Mouse (Mus musculus) megakaryocyte, embryonic 14.5 days (primary cell): ENCODE data around the gene Traf4. TPM values are rescaled to one million over a fixed set of nuclear protein-coding genes. Genes with fewer than 3 reads are reported as not detected.
A peak's percentile ranks its signal among the peaks of the same experiment; 100 is the strongest.
"Not testable (repeated sequence)": the region's sequence is repeated elsewhere in the genome, so short reads cannot be mapped to it uniquely, and the experiment has no call there.

Source experiments
- H3K27me3 ChIP-seq: replicated peaks from 2 replicates; pipeline ENCODE3; 2012; ENCODE audit warnings: inconsistent platforms
- H3K36me3 ChIP-seq: replicated peaks from 2 replicates; pipeline ENCODE3; 2012; ENCODE audit warnings: low read length, inconsistent platforms, mixed read lengths
- H3K4me1 ChIP-seq: 2 replicates; pipeline ENCODE4 v1.6.1; 2012; ENCODE audit warnings: inconsistent platforms
- H3K4me3 ChIP-seq: replicated peaks from 2 replicates; pipeline ENCODE3; 2012; ENCODE audit warnings: moderate library complexity, mild to moderate bottlenecking, inconsistent platforms
- H3K9me3 ChIP-seq: 2 replicates; pipeline ENCODE4 v1.6.1; 2012; ENCODE audit warnings: inconsistent platforms
- FLI1 ChIP-seq: IDR thresholded peaks from 2 replicates; pipeline ENCODE4 v1.6.1; 2012; ENCODE audit warnings: low read length, inconsistent platforms, mixed read lengths
- GATA1 ChIP-seq: IDR thresholded peaks from 3 replicates; pipeline ENCODE4 v1.6.1; 2012; ENCODE audit warnings: mixed read lengths, low read length, inconsistent platforms, borderline replicate concordance
- polyA plus RNA-seq: library from polyadenylated mRNA; stranded (reverse); fragments of >175 nt; gene quantifications from 2 replicates; pipeline ENCODE4 v1.2.3, GENCODE M21; 2012; ENCODE audit warnings: low replicate concordance; ENCODE audit not compliant: insufficient read depth

Gene Traf4
- polyA plus RNA-seq, 1 experiment: 6.3 TPM

DNA sequence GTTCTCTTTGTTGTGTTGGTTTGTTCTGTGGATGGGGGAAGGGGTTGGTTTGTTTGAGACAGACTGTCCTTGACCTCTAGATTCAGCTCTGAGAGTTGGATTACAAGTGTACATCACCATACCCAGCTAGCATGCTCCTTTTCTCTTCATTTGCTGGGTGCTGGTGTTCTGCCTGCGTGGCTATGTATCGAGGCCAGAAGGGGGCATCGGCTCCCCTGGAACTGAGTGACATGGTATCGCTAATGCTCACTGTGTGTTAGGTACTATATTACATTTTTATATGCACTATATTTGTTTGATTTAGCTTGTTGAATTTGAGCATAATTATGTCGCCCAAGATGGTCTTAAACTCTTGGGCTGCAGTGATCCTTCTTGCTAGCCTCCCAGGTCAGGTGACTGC lies 19.2 kb downstream of the Traf4 start:
- no peak for TF ChIP-seq FLI1
- no peak for TF ChIP-seq GATA1
- H3K36me3 ChIP-seq: peaks cover 94% of the 10 kb centered on the region
- H3K9me3 ChIP-seq: no peaks in the 10 kb centered on the region
- H3K27me3 ChIP-seq: no peaks in the 10 kb centered on the region
- peaks cover 36% of the 10 kb centered on the region for H3K4me1 ChIP-seq
- no peak overlapping the region for H3K4me3 ChIP-seq

DNA sequence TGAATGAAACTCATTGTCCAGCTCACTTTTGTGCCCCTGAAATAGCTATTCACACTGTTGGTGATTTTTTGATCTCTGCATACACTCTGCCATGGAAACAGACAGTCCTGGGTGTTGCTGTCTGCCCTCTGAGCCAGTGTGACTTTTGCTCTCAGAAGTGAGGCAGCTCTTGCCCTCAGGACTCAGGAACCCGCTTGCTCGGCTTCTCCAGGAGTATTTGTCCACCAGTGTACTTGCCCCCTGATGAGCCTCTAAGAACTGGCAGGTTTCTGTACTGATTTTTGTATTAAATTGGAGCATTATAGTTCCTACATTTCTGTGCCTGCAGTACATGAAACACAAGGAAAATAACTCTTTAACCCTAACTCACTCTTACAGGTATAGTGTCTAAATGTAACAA lies 21.9 kb downstream of the Traf4 start:
- Histone ChIP-seq H3K27me3 (no peaks in the 10 kb centered on the region), H3K36me3 (peaks cover 78% of the 10 kb centered on the region), H3K4me1 (peaks cover 54% of the 10 kb centered on the region), H3K4me3 (no peak overlapping the region), H3K9me3 (no peaks in the 10 kb centered on the region)
- no peak for TF ChIP-seq GATA1
- TF ChIP-seq FLI1: no peak

- no peak for TF ChIP-seq FLI1
- TF ChIP-seq GATA1: no peak
- peaks cover 63% of the 10 kb centered on the region for H3K36me3 ChIP-seq
- peaks cover 59% of the 10 kb centered on the region for H3K4me1 ChIP-seq
- no peaks in the 10 kb centered on the region for H3K27me3 ChIP-seq
- H3K9me3 ChIP-seq: no peaks in the 10 kb centered on the region
- no peak overlapping the region for H3K4me3 ChIP-seq
These were observed 24.7 kb downstream of the Traf4 start for GRCm38 (mm10) chr11:78140665-78141064.

DNA sequence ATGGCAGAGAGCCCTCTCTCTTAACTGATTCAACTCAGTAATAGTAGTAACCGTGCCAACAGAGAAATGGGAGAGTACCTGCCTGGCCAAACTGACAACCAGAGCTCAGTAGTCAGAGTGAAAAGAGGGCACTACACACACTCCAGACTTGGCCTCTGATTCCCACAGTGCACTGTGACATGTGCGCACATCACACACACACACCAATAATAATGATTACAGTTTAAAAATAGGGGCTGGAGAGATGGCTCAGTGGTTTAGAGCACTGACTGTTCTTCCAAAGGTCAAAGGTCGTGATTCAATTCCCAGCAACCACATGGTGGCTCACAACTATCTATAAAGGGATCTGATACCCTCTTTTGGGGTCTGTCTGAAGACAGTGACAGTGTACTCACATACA lies 27.4 kb downstream of the Traf4 start:
- Histone ChIP-seq H3K9me3 (no peaks in the 10 kb centered on the region), H3K4me3 (no peak overlapping the region), H3K4me1 (peaks cover 84% of the 10 kb centered on the region), H3K36me3 (peaks cover 41% of the 10 kb centered on the region), H3K27me3 (no peaks in the 10 kb centered on the region)
- TF ChIP-seq FLI1 (no peak), GATA1 (no peak)

- Histone ChIP-seq H3K27me3 (no peaks in the 10 kb centered on the region), H3K4me1 (peaks cover 86% of the 10 kb centered on the region)
- TF ChIP-seq FLI1: no peak
- TF ChIP-seq GATA1: no peak
These were observed 27.8 kb downstream of the Traf4 start for GRCm38 (mm10) chr11:78137584-78137983.

GRCm38 (mm10) chr11:78136132-78136531 lies 29.3 kb downstream of the Traf4 start:
- Histone ChIP-seq H3K4me1 (peaks cover 86% of the 10 kb centered on the region), H3K27me3 (no peaks in the 10 kb centered on the region), H3K36me3 (peaks cover 35% of the 10 kb centered on the region), H3K4me3 (peak overlapping the region; percentile 50), H3K9me3 (no peaks in the 10 kb centered on the region)
- no peak for TF ChIP-seq GATA1
- TF ChIP-seq FLI1: no peak

More at GRCm38 (mm10) chr11:78137584-78137983, 27.8 kb downstream of the Traf4 start:
- Histone ChIP-seq H3K9me3 (no peaks in the 10 kb centered on the region), H3K4me3 (no peak overlapping the region), H3K36me3 (peaks cover 41% of the 10 kb centered on the region)

DNA sequence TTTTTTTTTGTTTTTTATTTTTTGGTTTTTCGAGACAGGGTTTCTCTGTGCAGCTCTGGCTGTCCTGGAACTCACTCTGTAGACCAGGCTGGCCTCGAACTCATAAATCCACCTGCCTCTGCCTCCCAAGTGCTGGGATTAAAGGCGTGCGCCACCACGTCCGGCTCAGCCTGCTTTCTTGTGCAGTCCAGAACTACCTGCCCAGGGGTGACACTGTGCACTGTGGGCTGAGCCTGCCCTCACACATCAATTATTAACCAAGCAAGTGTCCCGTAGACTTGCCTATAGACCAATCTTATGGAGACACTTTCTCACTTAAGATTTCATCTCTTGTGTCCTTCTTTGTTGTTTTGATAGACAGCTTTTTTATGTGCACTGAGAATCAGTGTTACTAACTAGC lies 30.1 kb downstream of the Traf4 start:
- H3K9me3 ChIP-seq, H3K27me3 ChIP-seq, H3K4me3 ChIP-seq: not testable (repeated sequence)
- Histone ChIP-seq H3K36me3 (peaks cover 38% of the 10 kb centered on the region), H3K4me1 (peaks cover 82% of the 10 kb centered on the region)

DNA sequence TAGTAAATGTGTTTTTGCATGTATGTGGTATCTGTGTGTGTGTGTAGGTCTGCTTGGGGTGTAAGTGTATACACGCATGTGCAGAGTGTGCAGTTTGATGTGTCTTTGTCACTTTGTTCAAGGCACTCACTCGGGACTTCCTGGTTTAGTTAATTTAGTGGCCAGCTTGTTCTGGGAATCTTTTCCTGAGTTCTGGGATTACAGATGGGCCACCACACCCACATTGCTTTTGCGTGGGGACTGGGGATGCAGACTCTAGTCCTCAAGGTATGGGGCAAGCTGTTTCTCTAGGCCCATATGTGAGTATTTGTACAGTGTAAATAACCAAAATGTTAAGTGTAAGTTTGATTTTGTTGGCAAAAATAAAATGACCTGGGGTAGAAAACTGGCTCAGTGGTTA lies 31.0 kb downstream of the Traf4 start:
- peaks cover 37% of the 10 kb centered on the region for H3K36me3 ChIP-seq
- no peaks in the 10 kb centered on the region for H3K9me3 ChIP-seq
- H3K4me1 ChIP-seq: peaks cover 82% of the 10 kb centered on the region
- no peak for TF ChIP-seq GATA1
- TF ChIP-seq FLI1: no peak
- no peak overlapping the region for H3K4me3 ChIP-seq
- no peaks in the 10 kb centered on the region for H3K27me3 ChIP-seq

DNA sequence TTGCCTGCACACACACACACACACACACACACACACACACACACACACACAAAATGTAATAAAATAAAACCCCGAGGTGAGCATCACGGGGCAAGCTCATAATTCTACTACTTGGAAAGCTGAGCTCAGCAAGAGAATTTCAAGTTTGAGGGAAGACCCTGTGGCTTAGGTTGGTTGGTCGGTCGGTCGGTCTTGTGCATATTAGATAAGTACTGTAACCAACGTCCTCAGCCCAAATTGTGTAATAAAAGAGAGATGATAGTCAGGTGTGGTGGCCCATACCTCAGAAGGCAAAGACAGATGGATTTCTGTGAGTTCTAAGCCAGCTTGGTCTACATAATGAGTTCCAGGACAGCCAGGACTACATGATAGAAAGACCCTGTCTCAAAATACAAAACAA lies 31.5 kb downstream of the Traf4 start:
- H3K27me3 ChIP-seq: no peaks in the 10 kb centered on the region
- TF ChIP-seq FLI1 (no peak), GATA1 (no peak)
- H3K4me3 ChIP-seq: no peak overlapping the region
- no peaks in the 10 kb centered on the region for H3K9me3 ChIP-seq
- peaks cover 82% of the 10 kb centered on the region for H3K4me1 ChIP-seq
- H3K36me3 ChIP-seq: peaks cover 40% of the 10 kb centered on the region

GRCm38 (mm10) chr11:78129458-78129857 lies 35.9 kb downstream of the Traf4 start:
- Histone ChIP-seq H3K4me3 (no peak overlapping the region), H3K4me1 (peaks cover 88% of the 10 kb centered on the region)
- TF ChIP-seq FLI1 (no peak), GATA1 (no peak)

GRCm38 (mm10) chr11:78126739-78127138 lies 38.6 kb downstream of the Traf4 start:
- TF ChIP-seq GATA1 (no peak), FLI1 (no peak)
- Histone ChIP-seq H3K27me3 (no peaks in the 10 kb centered on the region), H3K4me3 (peak overlapping the region; percentile 85), H3K9me3 (no peaks in the 10 kb centered on the region), H3K36me3 (peaks cover 34% of the 10 kb centered on the region), H3K4me1 (peaks cover 85% of the 10 kb centered on the region)

More at GRCm38 (mm10) chr11:78129458-78129857, 35.9 kb downstream of the Traf4 start:
- Histone ChIP-seq H3K27me3 (no peaks in the 10 kb centered on the region), H3K36me3 (peaks cover 41% of the 10 kb centered on the region), H3K9me3 (no peaks in the 10 kb centered on the region)
